Mouse (Mus musculus): ENCODE measurements around the gene Fcor.

The Fcor gene

DNA sequence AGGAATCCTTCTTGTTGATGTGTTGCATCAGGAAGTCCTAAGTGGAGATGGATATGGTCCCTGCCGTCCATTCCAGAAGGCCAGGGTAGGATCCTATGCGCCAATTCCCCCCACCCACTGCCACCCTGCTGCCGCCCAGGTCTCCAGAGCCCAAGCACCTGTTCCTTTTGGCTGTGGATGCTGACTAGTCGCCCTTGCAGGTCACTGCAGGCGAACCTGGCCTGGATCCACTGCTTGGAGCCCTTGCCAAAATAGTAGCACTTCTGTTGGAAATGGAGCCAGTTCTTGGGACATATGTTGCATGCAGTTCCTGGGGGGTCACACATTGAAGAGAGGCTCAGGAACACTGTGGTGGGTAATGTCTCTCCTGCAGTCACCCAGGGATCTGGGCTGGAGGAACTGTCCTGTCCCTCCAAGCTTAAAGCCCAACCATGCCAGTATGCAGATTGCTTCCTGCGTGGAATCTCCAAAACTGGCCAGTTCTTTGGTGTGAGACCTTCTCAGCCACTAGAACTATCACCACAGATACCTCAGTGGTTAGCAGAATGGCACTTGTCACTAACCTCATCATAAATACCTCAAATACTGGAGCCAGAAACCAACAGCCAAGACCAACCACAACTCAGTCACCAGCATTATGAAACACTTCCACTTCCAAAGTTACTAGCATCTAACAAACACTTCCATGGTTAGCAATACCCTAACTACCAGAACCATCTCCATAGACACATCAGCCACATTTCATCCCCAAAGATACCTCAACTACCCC lies 11.4 kb upstream of the Fcor start:
- Histone ChIP-seq H3K27me3 (ENCODE audit: control insufficient read depth, insufficient read depth, low read length, poor library complexity, severe bottlenecking) (no peaks in the 10 kb centered on the region), H3K36me3 (ENCODE audit: control insufficient read depth, insufficient read depth, low read length, poor library complexity, severe bottlenecking) (peaks cover 23% of the 10 kb centered on the region)
- DNase-seq (ENCODE audit: low read depth, low spot score): no peak

DNA sequence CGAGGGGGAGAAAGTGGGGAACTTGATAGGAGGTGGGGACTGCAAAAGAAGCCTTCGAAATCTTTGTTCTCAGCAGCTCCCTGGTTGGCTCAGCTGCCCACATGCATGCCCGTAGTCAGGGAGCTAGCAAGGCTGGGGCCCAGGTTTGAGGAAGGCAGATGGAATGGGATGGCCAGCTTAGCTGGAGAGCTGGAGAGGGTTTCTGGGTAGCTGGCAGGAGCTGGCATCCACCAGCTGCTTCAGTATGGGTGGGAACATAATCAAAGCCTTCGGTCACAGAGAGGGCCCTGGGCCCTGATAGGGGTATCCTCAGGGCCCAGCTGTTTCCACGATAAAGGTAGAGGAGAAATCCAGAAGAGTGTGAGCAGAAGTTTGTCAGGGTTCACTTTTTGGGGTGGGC lies 10.3 kb upstream of the Fcor start:
- Histone ChIP-seq H3K36me3 (ENCODE audit: control insufficient read depth, insufficient read depth, low read length, poor library complexity, severe bottlenecking) (peaks cover 21% of the 10 kb centered on the region), H3K27me3 (ENCODE audit: control insufficient read depth, insufficient read depth, low read length, poor library complexity, severe bottlenecking) (no peaks in the 10 kb centered on the region)
- no peak for DNase-seq (ENCODE audit: low read depth, low spot score)

DNA sequence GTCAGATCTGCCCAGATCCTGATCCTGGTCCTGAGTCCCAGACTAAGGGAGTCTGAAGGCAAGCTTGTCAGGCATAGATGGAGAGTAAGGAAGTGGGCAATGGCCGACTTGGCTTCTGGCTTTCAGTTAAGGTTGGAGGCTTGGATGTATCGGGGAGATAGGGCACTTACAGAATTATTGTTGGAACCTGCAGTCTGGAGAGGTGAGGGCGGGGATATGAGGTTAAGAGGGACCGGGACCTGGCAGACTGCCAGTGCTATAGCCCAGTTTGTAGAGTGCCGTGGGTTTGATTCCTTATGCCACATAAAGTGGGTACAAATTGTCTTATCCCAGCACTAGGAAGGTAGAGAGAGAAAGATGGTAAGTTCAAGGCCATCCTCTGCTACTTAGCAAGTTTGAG lies 7.5 kb upstream of the Fcor start:
- DNase-seq (ENCODE audit: low read depth, low spot score): no peak
- Histone ChIP-seq H3K36me3 (ENCODE audit: control insufficient read depth, insufficient read depth, low read length, poor library complexity, severe bottlenecking) (peaks cover 19% of the 10 kb centered on the region), H3K27me3 (ENCODE audit: control insufficient read depth, insufficient read depth, low read length, poor library complexity, severe bottlenecking) (no peaks in the 10 kb centered on the region)

DNA sequence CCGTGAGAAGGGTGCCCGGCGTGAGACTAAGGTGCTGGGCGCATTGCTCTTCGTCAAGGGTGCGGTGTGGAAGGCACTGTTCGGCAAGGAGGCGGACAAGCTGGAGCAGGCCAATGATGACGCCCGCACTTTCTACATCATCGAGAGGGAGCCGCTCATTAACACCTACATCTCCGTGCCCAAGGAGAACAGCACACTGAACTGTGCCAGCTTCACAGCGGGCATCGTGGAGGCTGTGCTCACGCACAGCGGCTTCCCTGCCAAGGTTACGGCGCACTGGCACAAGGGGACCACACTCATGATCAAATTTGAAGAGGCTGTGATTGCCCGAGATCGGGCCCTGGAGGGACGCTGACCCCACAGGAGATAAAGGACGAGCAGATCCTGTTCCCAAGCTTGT lies 7.1 kb upstream of the Fcor start:
- H3K27me3 ChIP-seq (ENCODE audit: control insufficient read depth, insufficient read depth, low read length, poor library complexity, severe bottlenecking): no peaks in the 10 kb centered on the region
- H3K36me3 ChIP-seq (ENCODE audit: control insufficient read depth, insufficient read depth, low read length, poor library complexity, severe bottlenecking): peaks cover 19% of the 10 kb centered on the region
- no peak for DNase-seq (ENCODE audit: low read depth, low spot score)

DNA sequence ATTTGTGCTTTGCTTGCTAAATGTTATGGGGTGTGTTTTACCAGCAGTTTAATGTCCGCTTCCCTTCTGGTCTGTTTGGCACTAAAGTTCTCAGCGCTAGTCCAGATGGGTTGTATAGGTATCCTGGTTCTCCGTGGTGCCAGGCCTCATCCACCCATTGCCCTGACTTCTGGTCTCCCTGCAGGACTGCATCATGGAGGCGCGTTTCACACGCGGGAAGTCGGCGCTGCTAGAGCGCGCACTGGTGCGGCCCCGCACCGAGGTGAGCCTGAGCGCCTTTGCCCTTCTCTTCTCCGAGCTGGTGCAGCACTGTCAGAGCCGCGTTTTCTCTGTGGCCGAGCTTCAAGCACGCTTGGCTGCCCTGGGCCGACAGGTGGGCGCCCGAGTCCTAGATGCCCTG lies 6.7 kb upstream of the Fcor start:
- no peaks in the 10 kb centered on the region for H3K27me3 ChIP-seq (ENCODE audit: control insufficient read depth, insufficient read depth, low read length, poor library complexity, severe bottlenecking)
- DNase-seq (ENCODE audit: low read depth, low spot score): no peak
- H3K36me3 ChIP-seq (ENCODE audit: control insufficient read depth, insufficient read depth, low read length, poor library complexity, severe bottlenecking): peaks cover 19% of the 10 kb centered on the region

DNA sequence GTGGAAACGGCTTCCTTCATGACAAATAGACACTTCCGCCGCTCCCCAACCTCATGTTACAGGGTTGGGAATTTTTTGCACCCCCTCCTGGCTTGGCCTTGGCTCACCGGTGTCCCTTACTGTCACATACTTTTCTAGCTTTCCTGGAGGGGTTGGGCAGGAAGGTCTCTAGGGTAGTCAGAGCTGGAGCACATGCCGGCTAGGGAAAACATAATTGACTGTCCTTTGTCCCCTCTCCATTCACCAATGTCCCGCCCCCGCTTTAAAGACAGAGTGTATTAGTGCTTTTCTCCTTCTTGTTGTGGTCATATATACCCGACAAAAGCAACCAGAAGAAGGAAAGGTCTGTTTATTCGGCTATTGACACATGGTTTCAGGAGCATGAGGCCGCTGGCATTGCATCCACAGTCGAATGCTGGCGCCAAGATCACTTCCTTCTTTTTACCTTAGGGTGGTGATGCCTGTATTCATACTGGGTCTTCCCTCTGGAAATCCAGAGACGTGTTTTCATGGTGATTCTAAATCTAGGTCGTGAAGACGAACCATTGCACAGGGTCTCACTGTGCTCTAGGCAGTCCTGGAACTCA lies 4.9 kb upstream of the Fcor start:
- no peaks in the 10 kb centered on the region for H3K27me3 ChIP-seq (ENCODE audit: control insufficient read depth, insufficient read depth, low read length, poor library complexity, severe bottlenecking)
- peaks cover 11% of the 10 kb centered on the region for H3K36me3 ChIP-seq (ENCODE audit: control insufficient read depth, insufficient read depth, low read length, poor library complexity, severe bottlenecking)
- DNase-seq (ENCODE audit: low read depth, low spot score): peak; percentile 38

DNA sequence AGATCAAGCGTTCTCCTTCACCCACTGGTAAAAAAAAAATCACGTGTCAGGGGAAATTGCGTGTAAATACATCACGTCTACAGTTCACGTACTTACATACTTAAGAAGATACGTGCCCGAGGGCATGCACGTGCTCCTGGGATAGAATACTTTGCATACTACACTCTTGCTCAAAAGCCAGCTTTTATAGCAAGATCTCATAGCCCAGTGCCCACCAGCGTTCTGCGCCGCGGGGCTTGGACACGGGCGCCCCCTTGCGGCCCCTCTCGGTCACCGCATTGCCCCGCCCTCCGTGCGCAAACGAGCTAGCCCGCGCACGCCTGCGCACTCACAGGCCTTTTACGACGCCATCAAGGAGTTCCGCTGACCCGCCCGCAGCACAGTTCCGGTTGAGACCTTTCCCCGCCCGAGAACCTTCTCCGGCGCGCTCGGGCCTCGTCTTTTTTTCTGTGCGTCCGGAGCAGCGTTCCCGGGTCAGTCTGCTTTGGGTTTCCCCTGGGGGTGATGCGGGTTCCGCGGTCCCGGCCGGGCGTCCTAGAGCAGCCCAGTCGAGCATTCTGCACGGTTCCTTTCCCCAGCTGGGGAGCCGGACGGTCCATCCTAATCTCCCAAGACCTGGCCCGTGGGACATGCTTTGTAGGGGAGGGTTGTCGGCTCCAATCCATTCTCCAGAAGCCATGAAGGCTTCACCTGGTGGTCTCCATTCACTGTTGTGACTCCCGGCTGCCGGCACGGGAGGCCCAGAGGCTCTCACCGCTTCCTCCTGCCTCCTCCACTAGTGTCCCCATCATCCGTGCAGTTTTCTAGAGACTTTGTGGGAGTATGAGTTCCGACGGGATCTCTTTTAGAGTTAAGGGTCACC lies 4.2 kb upstream of the Fcor start, which contains the start of gene Trappc5:
Gene Trappc5 (plus strand): TSS at position 169 of the 862 bp plus-strand sequence.
- DNase-seq (ENCODE audit: low read depth, low spot score): peak; percentile 97
- Histone ChIP-seq H3K36me3 (ENCODE audit: control insufficient read depth, insufficient read depth, low read length, poor library complexity, severe bottlenecking) (peaks cover 8% of the 10 kb centered on the region), H3K27me3 (ENCODE audit: control insufficient read depth, insufficient read depth, low read length, poor library complexity, severe bottlenecking) (no peaks in the 10 kb centered on the region)

DNA sequence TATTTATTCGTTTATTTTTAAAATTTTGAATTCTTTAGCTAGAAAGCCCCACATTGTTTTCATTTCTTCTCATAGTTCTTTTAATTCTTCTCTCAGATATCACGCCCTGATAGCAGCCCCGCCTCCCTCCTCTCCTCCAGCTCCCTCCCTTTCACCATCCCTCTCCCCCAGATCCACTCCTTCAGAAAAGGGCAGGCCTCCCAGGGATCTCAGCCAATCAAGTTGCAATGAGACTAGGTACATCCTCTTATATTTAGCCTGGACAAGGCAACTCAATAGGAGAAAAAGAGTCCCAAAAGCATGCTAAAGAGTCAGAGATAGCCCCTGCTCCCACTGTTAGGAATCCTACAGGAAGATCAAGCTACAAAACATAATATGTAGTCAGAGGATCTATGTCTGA lies 2.5 kb upstream of the Fcor start:
- Histone ChIP-seq H3K27me3 (ENCODE audit: control insufficient read depth, insufficient read depth, low read length, poor library complexity, severe bottlenecking) (no peaks in the 10 kb centered on the region), H3K36me3 (ENCODE audit: control insufficient read depth, insufficient read depth, low read length, poor library complexity, severe bottlenecking) (peaks cover 5% of the 10 kb centered on the region)
- DNase-seq (ENCODE audit: low read depth, low spot score): no peak

DNA sequence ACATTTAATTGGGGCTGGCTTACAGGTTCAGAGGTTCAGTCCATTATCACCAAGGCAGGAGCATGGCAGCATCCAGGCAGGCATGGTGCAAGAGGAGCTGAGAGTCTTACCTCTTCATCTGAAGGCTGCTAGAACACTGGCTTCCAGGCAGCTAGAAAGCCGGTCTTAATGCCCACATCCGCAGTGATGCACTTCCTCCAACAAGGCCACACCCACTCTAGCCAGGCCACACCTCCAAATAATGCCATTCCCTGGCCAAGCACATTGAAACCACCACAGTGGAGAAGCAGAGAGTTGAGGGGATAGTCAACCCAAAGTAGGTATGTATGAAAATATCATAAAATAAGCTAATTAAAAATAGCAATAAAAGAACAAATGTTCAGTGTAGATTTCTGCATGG lies 1.8 kb downstream of the Fcor start:
- DNase-seq (ENCODE audit: low read depth, low spot score): peak; percentile 74

DNA sequence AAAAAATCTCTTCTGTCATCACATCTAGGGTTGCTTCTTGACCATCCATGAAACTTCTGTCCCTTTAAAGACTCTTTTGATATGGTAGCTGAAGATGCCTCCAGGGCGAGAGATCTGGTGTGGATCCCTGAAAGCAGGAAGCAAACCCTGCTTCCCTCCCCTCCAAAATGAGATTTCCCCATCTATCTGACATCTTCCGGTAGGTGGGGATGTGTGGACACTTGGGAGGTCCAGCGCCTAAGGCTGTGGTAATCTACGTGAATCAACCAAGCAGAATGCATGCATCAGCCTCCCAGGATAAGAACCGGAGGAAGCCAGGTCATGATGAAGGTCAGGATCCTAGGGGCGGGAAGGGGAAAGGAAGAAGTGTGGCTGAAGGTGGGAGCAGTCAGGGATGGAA lies 6.7 kb downstream of the Fcor start, which contains the start of gene Mcemp1:
Gene Mcemp1 (plus strand): TSS at position 248 of the 400 bp plus-strand sequence.
- no peaks in the 10 kb centered on the region for H3K27me3 ChIP-seq (ENCODE audit: control insufficient read depth, insufficient read depth, low read length, poor library complexity, severe bottlenecking)
- no peak for DNase-seq (ENCODE audit: low read depth, low spot score)
- no peaks in the 10 kb centered on the region for H3K36me3 ChIP-seq (ENCODE audit: control insufficient read depth, insufficient read depth, low read length, poor library complexity, severe bottlenecking)

More for the DNA sequence above, 1.8 kb downstream of the Fcor start:
- no peaks in the 10 kb centered on the region for H3K27me3 ChIP-seq (ENCODE audit: control insufficient read depth, insufficient read depth, low read length, poor library complexity, severe bottlenecking)
- H3K36me3 ChIP-seq (ENCODE audit: control insufficient read depth, insufficient read depth, low read length, poor library complexity, severe bottlenecking): no peaks in the 10 kb centered on the region

DNA sequence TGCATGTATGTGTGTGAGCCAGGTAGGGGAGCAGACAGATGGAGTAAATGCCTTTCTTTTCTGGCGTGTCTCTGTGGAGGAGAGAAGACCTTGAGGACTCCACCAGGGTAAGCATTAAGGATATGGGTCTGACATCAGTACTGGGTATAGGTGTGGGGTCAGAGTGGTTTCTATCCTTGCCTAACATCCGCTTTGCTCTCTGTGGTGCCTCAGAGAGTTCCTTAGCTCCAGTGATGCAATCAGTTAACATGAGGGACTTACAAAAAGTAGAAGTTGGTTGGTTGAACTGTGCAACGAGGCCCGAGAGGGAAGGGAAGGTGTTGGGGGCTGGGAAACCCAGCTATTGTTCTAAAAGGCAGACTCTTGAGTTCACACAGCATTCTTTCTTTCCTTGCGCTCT lies 7.8 kb downstream of the Fcor start:
- Histone ChIP-seq H3K36me3 (ENCODE audit: control insufficient read depth, insufficient read depth, low read length, poor library complexity, severe bottlenecking) (no peaks in the 10 kb centered on the region), H3K27me3 (ENCODE audit: control insufficient read depth, insufficient read depth, low read length, poor library complexity, severe bottlenecking) (no peaks in the 10 kb centered on the region)
- DNase-seq (ENCODE audit: low read depth, low spot score): peak; percentile 63

DNA sequence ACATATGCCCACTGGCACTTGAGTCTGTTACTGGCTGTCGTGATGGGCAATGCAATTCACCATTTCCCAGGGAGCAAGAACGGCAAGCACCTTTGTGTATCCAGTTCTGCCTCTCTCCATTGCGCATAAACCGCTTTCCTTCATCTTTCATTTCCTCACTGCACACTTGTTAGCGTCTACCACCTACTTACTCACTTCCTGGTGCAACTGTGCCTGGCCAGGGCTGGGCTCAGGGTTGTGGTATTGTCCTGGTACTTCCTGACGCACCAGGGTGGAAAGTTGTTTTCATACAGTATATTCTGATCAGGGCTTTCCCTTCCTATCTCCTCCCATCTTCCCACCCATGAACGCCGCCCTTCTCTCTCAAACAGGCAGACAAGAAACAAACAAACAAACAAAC lies 11.3 kb downstream of the Fcor start:
- peak; percentile 48 for DNase-seq (ENCODE audit: low read depth, low spot score)
- no peaks in the 10 kb centered on the region for H3K27me3 ChIP-seq (ENCODE audit: control insufficient read depth, insufficient read depth, low read length, poor library complexity, severe bottlenecking)

DNA sequence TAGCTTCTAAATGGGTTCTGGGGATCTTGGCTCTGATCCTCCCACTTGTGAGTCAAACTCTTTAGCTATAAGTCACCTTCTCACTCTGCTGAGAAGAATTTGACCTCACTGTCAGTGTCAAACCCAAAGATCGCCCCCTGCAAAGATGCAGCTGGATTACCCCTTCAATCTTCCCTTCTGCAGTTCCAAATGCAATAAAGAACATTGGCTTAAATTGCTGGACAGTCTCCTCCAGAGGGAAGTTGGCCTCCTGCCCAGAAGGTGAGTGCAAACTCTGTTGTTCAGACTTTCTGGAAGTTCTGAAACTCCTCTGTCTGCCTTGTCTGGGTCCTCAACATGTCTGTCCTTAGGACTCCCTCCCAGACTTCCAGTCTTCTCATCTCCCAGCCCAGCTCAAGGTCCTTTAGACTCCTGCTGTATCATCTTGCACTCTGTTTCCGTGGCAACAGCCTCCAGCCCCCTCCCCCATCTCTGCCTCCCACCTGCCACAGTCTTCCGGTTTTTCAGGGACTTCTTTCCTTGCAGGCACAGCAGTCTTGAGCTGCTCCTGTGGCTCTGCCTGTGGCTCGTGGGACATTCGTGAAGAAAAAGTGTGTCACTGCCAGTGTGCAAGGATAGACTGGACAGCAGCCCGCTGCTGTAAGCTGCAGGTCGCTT lies 15.3 kb downstream of the Fcor start:
- DNase-seq (ENCODE audit: low read depth, low spot score): no peak
- Histone ChIP-seq H3K36me3 (ENCODE audit: control insufficient read depth, insufficient read depth, low read length, poor library complexity, severe bottlenecking) (no peaks in the 10 kb centered on the region), H3K27me3 (ENCODE audit: control insufficient read depth, insufficient read depth, low read length, poor library complexity, severe bottlenecking) (no peaks in the 10 kb centered on the region)

More for the DNA sequence above, 11.3 kb downstream of the Fcor start:
- H3K36me3 ChIP-seq (ENCODE audit: control insufficient read depth, insufficient read depth, low read length, poor library complexity, severe bottlenecking): no peaks in the 10 kb centered on the region

DNA sequence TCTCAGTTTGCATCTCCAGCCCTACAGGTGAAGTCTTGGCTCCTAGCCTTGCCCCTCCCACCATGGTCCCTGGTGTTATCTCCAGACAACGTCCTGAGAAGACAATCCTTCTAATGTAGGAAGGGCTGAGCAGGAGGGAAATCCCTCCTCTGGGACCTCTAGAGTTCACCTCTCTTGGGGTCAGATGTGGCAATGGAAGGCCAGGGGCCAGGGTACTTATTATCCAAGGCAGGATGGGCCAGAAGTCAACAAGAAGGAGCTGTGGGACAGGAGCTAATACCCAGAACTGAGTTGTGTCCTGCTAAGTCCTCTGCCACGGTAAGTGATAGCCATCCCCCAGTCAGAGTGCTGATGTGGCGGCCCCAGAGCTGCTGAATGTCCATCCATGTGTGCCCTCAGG lies 16.6 kb downstream of the Fcor start, which contains the start of gene Retn:
Gene Retn (plus strand): TSS at position 245 of the 400 bp plus-strand sequence.
- DNase-seq (ENCODE audit: low read depth, low spot score): no peak
- no peaks in the 10 kb centered on the region for H3K36me3 ChIP-seq (ENCODE audit: control insufficient read depth, insufficient read depth, low read length, poor library complexity, severe bottlenecking)
- H3K27me3 ChIP-seq (ENCODE audit: control insufficient read depth, insufficient read depth, low read length, poor library complexity, severe bottlenecking): no peaks in the 10 kb centered on the region
